Mouse (Mus musculus): Measurements from ENCODE around the gene Zfp69.

The Zfp69 gene

GRCm38 (mm10) chr4:120885208-120886120 lies 66.0 kb downstream of the Zfp69 start:
- DNase-seq, result no peak

GRCm38 (mm10) chr4:120882002-120882625 lies 69.4 kb downstream of the Zfp69 start:
- DNase-seq, result no peak

- no peak for DNase-seq
Observed at GRCm38 (mm10) chr4:120880731-120881432, 70.6 kb downstream of the Zfp69 start.

Data from cerebellum, adult 9-11 months (tissue).